16 mouse cellular contexts compared by ENCODE assay signal in genomic region chr1:88727369-88727768, GRCm38 (mm10).
"Had no signal": no experiment of that assay in that cellular context is flagged by ENCODE, and none has a peak within 500 bp of the region (broad histone marks: within the 10 kb centered on the region; RNA-seq: fewer than 3 reads in every experiment).

No protein-coding gene starts in this region.

- H3K9ac ChIP-seq: neural tube, embryonic 13.5 days; neural tube, embryonic 15.5 days; stomach, embryonic 15.5 days had no signal

- H3K4me1 ChIP-seq: neural tube, embryonic 13.5 days; neural tube, embryonic 15.5 days; stomach, embryonic 15.5 days had no signal

- H3K9me3 ChIP-seq: neural tube, embryonic 13.5 days; neural tube, embryonic 15.5 days; stomach, embryonic 15.5 days had no signal

- H3K4me3 ChIP-seq: neural tube, embryonic 13.5 days; neural tube, embryonic 15.5 days; stomach, embryonic 15.5 days had no signal

- H3K27me3 ChIP-seq: neural tube, embryonic 13.5 days; neural tube, embryonic 15.5 days; stomach, embryonic 15.5 days had no signal

- DNase-seq: retina, postnatal 1 day; right cerebral cortex, adult 18-20 months; right cerebral cortex, postnatal 14 days; right cerebral cortex, postnatal 25 days; right cerebral cortex, postnatal 4 days; spleen, adult 18-20 months; thymus, adult 18-20 months; thymus, adult 2 months; thymus, postnatal 14 days; thymus, postnatal 25 days; thymus, postnatal 36 days; thymus, postnatal 4 days had no signal

- H3K27ac ChIP-seq: neural tube, embryonic 13.5 days; neural tube, embryonic 15.5 days; stomach, embryonic 15.5 days; stomach, postnatal 0 days had no signal

- H3K36me3 ChIP-seq: neural tube, embryonic 13.5 days; neural tube, embryonic 15.5 days; stomach, embryonic 15.5 days had no signal
